Mouse (Mus musculus) WW6 (cell line): ENCODE data around the gene Rad54l.

Source experiments
- DNase-seq: peaks from one replicate; pipeline ENCODE4 v3.0.0-alpha.2; 2013; ENCODE audit warnings: low read depth, low spot score

The Rad54l gene

GRCm38 (mm10) chr4:116123602-116124519 lies at the start of gene Rad54l, which contains the start of gene Pomgnt1:
TSS of gene Rad54l (minus strand) at chr4:116123690.
TSS of gene Pomgnt1 (plus strand) at chr4:116123840.
- peak; percentile 89 for DNase-seq

- DNase-seq, result no peak
Observed at GRCm38 (mm10) chr4:116173072-116173471, 49.6 kb upstream of the Rad54l start, which contains the start of the genes 1700042G07Rik and Gm49337. TSS of gene 1700042G07Rik (plus strand) at chr4:116173372. TSS of gene Gm49337 (plus strand) at chr4:116173384.

- no peak for DNase-seq
Observed at GRCm38 (mm10) chr4:116169353-116169672, 45.8 kb upstream of the Rad54l start.

- DNase-seq, result no peak
Observed at GRCm38 (mm10) chr4:116168617-116169352, 45.3 kb upstream of the Rad54l start.

- no peak for DNase-seq
Observed at GRCm38 (mm10) chr4:116167404-116167803, 43.9 kb upstream of the Rad54l start, which contains the start of gene Tspan1. TSS of gene Tspan1 (minus strand) at chr4:116167601.

GRCm38 (mm10) chr4:116165708-116166407 lies 42.4 kb upstream of the Rad54l start:
- DNase-seq, result no peak

- no peak for DNase-seq
Observed at GRCm38 (mm10) chr4:116164759-116165554, 41.5 kb upstream of the Rad54l start.

- no peak for DNase-seq
Observed at GRCm38 (mm10) chr4:116162142-116162541, 38.7 kb upstream of the Rad54l start.

GRCm38 (mm10) chr4:116160769-116161168 lies 37.3 kb upstream of the Rad54l start:
- DNase-seq, result no peak

- DNase-seq, result no peak
Observed at GRCm38 (mm10) chr4:116159912-116160311, 36.4 kb upstream of the Rad54l start.

- no peak for DNase-seq
Observed at GRCm38 (mm10) chr4:116157882-116158281, 34.4 kb upstream of the Rad54l start.

GRCm38 (mm10) chr4:116152702-116153101 lies 29.2 kb upstream of the Rad54l start:
- DNase-seq, result no peak

- DNase-seq, result no peak
Observed at GRCm38 (mm10) chr4:116151238-116151637, 27.7 kb upstream of the Rad54l start, which contains the start of gene Lurap1. TSS of gene Lurap1 (minus strand) at chr4:116151338.

- no peak for DNase-seq
Observed at GRCm38 (mm10) chr4:116150862-116151221, 27.4 kb upstream of the Rad54l start.

GRCm38 (mm10) chr4:116150156-116150861 lies 26.8 kb upstream of the Rad54l start:
- DNase-seq, result no peak

- no peak for DNase-seq
Observed at GRCm38 (mm10) chr4:116149812-116150155, 26.3 kb upstream of the Rad54l start.

GRCm38 (mm10) chr4:116143891-116144717 lies 20.6 kb upstream of the Rad54l start:
- DNase-seq, result no peak

GRCm38 (mm10) chr4:116143317-116143811 lies 19.9 kb upstream of the Rad54l start:
- no peak for DNase-seq

- no peak for DNase-seq
Observed at GRCm38 (mm10) chr4:116142269-116142668, 18.8 kb upstream of the Rad54l start.
